Mouse (Mus musculus): ENCODE measurements around the gene Npnt. TPM values are rescaled to one million over a fixed set of nuclear protein-coding genes. Genes with fewer than 3 reads are reported as not detected.

The Npnt gene
- polyA plus RNA-seq (2014; fragmentation: Nextera tagmentation; extraction: Ambion mirVana): 6.4 and 7.6 TPM in 2 replicates

DNA sequence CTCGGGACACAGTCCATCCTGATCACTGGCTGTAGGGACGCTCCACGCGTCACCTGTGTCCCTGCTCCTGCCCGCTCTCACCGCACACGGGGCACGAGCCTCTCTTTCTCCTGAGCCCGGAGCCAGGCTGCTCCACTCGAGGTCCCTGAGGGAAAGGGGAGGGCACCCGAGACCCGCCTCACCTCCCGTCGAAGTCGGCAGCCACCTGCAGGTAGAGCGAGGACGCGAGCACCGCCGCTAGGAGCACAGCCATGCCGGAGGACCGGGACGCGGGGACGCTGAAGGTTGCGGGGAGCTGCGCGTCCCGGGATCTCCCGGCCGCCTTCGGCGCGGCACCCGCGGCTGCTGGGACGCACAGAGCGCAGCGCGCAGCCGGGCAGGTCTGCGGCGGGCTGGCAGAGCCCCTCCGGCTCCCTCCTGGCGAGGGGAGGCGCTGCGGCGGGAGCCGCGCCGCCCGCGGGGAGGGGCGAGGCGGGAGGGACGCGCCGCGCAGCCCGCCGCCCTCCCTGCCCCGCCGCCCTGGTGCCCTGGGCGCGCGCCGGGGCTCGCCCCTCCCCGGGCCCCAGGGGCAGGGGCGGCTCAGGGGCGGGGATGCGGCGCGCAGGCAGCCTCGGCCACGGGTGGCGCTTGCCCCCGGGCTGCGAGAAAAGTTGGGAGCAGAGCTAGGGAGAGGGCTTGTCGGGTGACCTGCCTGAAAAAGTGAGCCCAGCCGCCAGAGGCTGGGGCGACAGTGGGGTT is at the start of gene Npnt:
Npnt (minus strand) TSS at position 501 of the 738 bp plus-strand sequence.
- under 1% methylated on average over 55 of the region's 82 CpGs for WGBS
- peak within 1 kb of the TSS; percentile 100 for H3K4me2 ChIP-seq (ENCODE audit: low read length)
- no peak within 1 kb of the TSS for H3K27ac ChIP-seq (ENCODE audit: low read depth, low read length)
- H3K4me1 ChIP-seq (ENCODE audit: control insufficient read depth, insufficient read depth, low read length): 0 out of 2 replicates have a peak, but pooled peaks cover 4% of the 10 kb centered on the region
- H3K4me3 ChIP-seq (ENCODE audit: low read depth, low read length): peak within 1 kb of the TSS; percentile 62
- DNase-seq (ENCODE audit: low spot score): peak; percentile 73
- peak; percentile 91 for ATAC-seq
- H3K27me3 ChIP-seq (replicated peaks; ENCODE audit: control insufficient read depth, insufficient read depth, low read length): peaks cover 7% of the 10 kb centered on the region; the same call in 1 of the 2 replicates
- H3K9me3 ChIP-seq (replicated peaks; ENCODE audit: control insufficient read depth, low read length): no peaks in the 10 kb centered on the region
- no peaks in the 10 kb centered on the region for H3K36me3 ChIP-seq (ENCODE audit: control insufficient read depth, insufficient read depth, low read length)
- peak within 1 kb of the TSS; percentile 68 for H3K9ac ChIP-seq (ENCODE audit: low read length)

DNA sequence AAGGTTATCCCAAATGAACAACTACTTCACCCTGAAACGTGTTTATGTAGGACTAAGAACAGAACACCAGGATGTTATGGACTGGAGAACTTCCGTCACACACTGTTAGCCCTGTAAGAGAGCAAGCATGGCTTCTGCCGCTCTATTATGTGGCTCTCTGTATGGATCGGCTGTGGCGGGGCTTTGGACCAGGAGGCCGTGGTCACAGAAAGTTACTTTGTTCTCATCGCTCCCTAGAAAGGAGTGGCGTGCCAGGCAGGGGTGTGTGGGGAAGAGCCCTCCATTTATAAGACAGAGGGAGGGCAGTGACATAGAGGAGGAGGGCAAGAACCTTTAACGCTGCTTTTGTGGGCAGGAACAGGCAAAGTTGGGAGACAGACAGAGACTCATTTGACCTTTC is 46.2 kb upstream of the Npnt start:
- Histone ChIP-seq H3K36me3 (ENCODE audit: control insufficient read depth, insufficient read depth, low read length) (no peaks in the 10 kb centered on the region), H3K4me1 (ENCODE audit: control insufficient read depth, insufficient read depth, low read length) (no peaks in the 10 kb centered on the region), H3K4me3 (ENCODE audit: low read depth, low read length) (no peak overlapping the region), H3K9ac (ENCODE audit: low read length) (no peak overlapping the region), H3K4me2 (ENCODE audit: low read length) (no peak overlapping the region), H3K27ac (ENCODE audit: low read depth, low read length) (no peak overlapping the region), H3K9me3 (replicated peaks; ENCODE audit: control insufficient read depth, low read length) (no peaks in the 10 kb centered on the region), H3K27me3 (replicated peaks; ENCODE audit: control insufficient read depth, insufficient read depth, low read length) (no peaks in the 10 kb centered on the region)
- DNase-seq (ENCODE audit: low spot score) (no peak), ATAC-seq (no peak)
- 73% methylated on average over 9 of the region's 9 CpGs for WGBS

DNA sequence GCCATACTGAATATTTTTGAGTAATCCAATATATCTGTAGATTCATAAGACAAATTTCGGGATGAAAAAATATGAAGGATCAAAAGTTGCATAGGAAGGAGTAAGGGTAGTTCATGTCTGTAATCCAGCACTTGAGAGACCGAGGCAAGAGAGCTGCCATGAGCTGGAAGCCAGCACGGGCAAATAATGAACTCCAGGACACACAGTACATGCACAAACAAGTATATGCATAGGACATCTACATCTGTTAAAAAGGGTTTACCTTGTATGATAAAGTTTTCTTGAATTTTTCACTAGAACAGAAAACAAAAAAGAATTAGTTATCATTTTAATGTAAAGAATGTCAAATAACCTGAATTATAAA is 45.8 kb upstream of the Npnt start:
- H3K9ac ChIP-seq (ENCODE audit: low read length): no peak overlapping the region
- H3K9me3 ChIP-seq (replicated peaks; ENCODE audit: control insufficient read depth, low read length): no peaks in the 10 kb centered on the region
- no peak overlapping the region for H3K4me3 ChIP-seq (ENCODE audit: low read depth, low read length)
- H3K4me1 ChIP-seq (ENCODE audit: control insufficient read depth, insufficient read depth, low read length): no peaks in the 10 kb centered on the region
- DNase-seq (ENCODE audit: low spot score) (no peak), ATAC-seq (no peak)
- H3K27me3 ChIP-seq (replicated peaks; ENCODE audit: control insufficient read depth, insufficient read depth, low read length): no peaks in the 10 kb centered on the region
- WGBS: 96% methylated on average over 3 of the region's 3 CpGs
- no peak overlapping the region for H3K27ac ChIP-seq (ENCODE audit: low read depth, low read length)
- H3K4me2 ChIP-seq (ENCODE audit: low read length): no peak overlapping the region
- H3K36me3 ChIP-seq (ENCODE audit: control insufficient read depth, insufficient read depth, low read length): no peaks in the 10 kb centered on the region

DNA sequence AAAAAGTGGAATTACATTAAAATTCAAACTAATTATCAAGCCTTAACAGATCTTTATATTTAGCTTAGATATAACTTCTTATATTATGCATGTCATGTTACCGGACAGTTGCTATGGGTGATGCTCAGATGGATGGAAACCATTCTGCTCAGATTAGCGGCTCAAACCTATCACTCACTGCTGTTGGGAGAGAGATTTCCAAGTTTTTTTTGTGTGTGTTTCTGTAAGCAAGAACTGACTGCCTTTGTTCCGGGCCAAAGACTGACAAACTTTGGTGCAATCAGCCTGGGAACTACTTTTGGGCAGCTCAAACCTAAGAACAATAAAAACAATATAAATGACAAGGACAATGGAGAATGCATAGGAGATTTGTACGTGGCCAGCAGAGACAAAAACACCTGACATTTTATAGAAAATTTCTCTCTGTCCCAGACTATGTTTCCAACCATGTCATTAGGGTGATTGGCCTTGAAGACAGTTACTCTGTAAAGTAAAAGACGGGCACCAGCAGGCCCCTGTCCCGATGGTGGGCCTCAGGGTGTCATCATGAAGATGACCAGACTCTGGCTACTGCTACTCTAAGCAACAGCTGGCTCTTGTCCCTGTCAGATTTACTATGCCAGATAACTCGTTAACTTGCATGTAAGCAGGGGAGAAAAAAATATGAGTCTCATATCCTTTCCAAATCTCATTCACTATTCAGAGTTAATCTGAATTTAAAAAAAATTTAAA is 45.2 kb upstream of the Npnt start:
- 79% methylated on average over 7 of the region's 7 CpGs for whole genome bisulfite sequencing
- no peak overlapping the region for H3K27ac ChIP-seq (ENCODE audit: low read depth, low read length)

DNA sequence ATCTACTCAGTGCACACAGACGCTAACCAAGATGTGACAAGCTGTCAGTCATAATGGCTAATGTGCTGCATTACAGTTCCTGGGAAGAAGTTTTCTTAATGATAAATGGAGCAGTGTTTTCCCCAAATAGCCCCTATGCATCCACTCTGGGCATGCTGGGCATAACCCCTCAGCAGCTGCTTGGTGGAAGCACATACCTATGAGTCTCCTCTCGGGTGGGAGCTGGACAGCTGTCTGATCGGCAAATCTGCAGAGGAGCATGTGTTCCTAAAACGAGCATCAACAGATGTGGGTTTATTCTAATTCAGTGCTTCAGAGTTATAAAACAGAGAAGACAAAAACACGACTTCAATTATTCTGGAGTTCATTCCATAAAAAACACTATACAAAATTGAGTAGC is 36.1 kb upstream of the Npnt start:
- DNase-seq (ENCODE audit: low spot score): no peak
- WGBS: 84% methylated on average over 5 of the region's 5 CpGs
- no peak overlapping the region for H3K9ac ChIP-seq (ENCODE audit: low read length)
- no peaks in the 10 kb centered on the region for H3K9me3 ChIP-seq (replicated peaks; ENCODE audit: control insufficient read depth, low read length)
- H3K27me3 ChIP-seq (replicated peaks; ENCODE audit: control insufficient read depth, insufficient read depth, low read length): no peaks in the 10 kb centered on the region
- 0 out of 2 replicates have a peak, but pooled peaks cover 3% of the 10 kb centered on the region for H3K36me3 ChIP-seq (ENCODE audit: control insufficient read depth, insufficient read depth, low read length)
- no peak overlapping the region for H3K4me3 ChIP-seq (ENCODE audit: low read depth, low read length)
- no peak for ATAC-seq
- H3K27ac ChIP-seq (ENCODE audit: low read depth, low read length): no peak overlapping the region
- no peaks in the 10 kb centered on the region for H3K4me1 ChIP-seq (ENCODE audit: control insufficient read depth, insufficient read depth, low read length)
- H3K4me2 ChIP-seq (ENCODE audit: low read length): no peak overlapping the region

More for the DNA sequence above, 45.2 kb upstream of the Npnt start:
- H3K9me3 ChIP-seq (replicated peaks; ENCODE audit: control insufficient read depth, low read length): no peaks in the 10 kb centered on the region
- DNase-seq (ENCODE audit: low spot score) (no peak), ATAC-seq (no peak)
- no peaks in the 10 kb centered on the region for H3K36me3 ChIP-seq (ENCODE audit: control insufficient read depth, insufficient read depth, low read length)
- no peak overlapping the region for H3K4me2 ChIP-seq (ENCODE audit: low read length)
- H3K27me3 ChIP-seq (replicated peaks; ENCODE audit: control insufficient read depth, insufficient read depth, low read length): no peaks in the 10 kb centered on the region
- H3K4me3 ChIP-seq (ENCODE audit: low read depth, low read length): no peak overlapping the region
- H3K4me1 ChIP-seq (ENCODE audit: control insufficient read depth, insufficient read depth, low read length): no peaks in the 10 kb centered on the region
- no peak overlapping the region for H3K9ac ChIP-seq (ENCODE audit: low read length)

DNA sequence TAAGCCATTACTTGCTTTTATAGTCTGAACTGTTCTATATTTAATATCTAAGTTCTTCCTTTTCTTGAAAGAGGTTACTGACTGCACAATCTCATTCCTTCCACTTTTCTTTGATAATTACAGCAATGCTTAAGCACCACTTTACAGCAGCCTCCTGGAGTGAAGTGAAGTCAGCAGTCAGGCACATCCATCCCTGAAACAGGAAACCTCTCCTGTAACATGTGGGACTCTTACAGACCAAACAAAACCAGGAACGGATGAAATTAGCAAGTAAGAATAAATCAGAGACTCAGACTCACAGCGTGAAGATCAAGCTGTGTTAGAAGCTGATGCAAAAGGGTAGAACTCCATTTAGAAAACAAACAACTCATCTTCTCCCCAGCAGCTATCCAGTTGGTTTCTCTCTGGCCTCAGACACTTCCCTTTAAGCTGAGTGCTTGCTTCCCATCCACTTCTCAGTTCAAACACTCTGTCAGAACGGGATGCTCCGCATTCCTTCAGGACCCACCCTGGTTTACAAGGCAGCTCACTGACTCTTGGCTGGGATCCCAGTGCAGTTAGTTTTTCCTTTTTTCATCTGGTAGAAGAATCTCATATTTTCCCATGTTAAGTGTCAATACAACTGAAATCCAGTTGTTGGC is 33.9 kb upstream of the Npnt start:
- DNase-seq (ENCODE audit: low spot score) (no peak), ATAC-seq (no peak)
- Histone ChIP-seq H3K9me3 (replicated peaks; ENCODE audit: control insufficient read depth, low read length) (no peaks in the 10 kb centered on the region), H3K27me3 (replicated peaks; ENCODE audit: control insufficient read depth, insufficient read depth, low read length) (no peaks in the 10 kb centered on the region), H3K36me3 (ENCODE audit: control insufficient read depth, insufficient read depth, low read length) (0 out of 2 replicates have a peak, but pooled peaks cover 7% of the 10 kb centered on the region), H3K27ac (ENCODE audit: low read depth, low read length) (no peak overlapping the region), H3K4me3 (ENCODE audit: low read depth, low read length) (no peak overlapping the region), H3K4me1 (ENCODE audit: control insufficient read depth, insufficient read depth, low read length) (no peaks in the 10 kb centered on the region), H3K4me2 (ENCODE audit: low read length) (no peak overlapping the region), H3K9ac (ENCODE audit: low read length) (no peak overlapping the region)
- WGBS: 76% methylated on average over 4 of the region's 4 CpGs

DNA sequence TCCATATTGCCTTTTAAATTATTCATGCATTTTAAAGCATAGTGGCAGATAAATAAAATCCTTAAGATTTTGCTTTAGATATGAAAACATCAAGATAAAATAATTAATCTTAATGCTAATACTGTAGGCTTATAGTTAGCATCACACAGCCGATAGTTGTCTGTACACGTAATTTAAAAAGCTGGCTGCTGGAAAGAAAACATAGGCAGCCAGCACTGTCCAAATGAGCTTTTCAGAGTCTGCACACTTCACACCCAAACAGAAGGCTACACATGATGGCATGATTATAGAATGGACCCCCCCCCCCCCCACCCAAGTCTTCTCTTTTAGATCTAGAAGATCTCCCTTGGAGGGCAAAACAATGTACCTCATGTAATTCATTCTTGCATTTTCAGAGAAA is 31.9 kb upstream of the Npnt start:
- Histone ChIP-seq H3K27me3 (replicated peaks; ENCODE audit: control insufficient read depth, insufficient read depth, low read length) (no peaks in the 10 kb centered on the region), H3K4me3 (ENCODE audit: low read depth, low read length) (no peak overlapping the region), H3K4me1 (ENCODE audit: control insufficient read depth, insufficient read depth, low read length) (no peaks in the 10 kb centered on the region), H3K9ac (ENCODE audit: low read length) (no peak overlapping the region), H3K27ac (ENCODE audit: low read depth, low read length) (no peak overlapping the region), H3K4me2 (ENCODE audit: low read length) (no peak overlapping the region), H3K36me3 (ENCODE audit: control insufficient read depth, insufficient read depth, low read length) (0 out of 2 replicates have a peak, but pooled peaks cover 7% of the 10 kb centered on the region), H3K9me3 (replicated peaks; ENCODE audit: control insufficient read depth, low read length) (no peaks in the 10 kb centered on the region)
- ATAC-seq: no peak
- 79% methylated on average over 2 of the region's 2 CpGs for WGBS
- DNase-seq (ENCODE audit: low spot score): no peak

DNA sequence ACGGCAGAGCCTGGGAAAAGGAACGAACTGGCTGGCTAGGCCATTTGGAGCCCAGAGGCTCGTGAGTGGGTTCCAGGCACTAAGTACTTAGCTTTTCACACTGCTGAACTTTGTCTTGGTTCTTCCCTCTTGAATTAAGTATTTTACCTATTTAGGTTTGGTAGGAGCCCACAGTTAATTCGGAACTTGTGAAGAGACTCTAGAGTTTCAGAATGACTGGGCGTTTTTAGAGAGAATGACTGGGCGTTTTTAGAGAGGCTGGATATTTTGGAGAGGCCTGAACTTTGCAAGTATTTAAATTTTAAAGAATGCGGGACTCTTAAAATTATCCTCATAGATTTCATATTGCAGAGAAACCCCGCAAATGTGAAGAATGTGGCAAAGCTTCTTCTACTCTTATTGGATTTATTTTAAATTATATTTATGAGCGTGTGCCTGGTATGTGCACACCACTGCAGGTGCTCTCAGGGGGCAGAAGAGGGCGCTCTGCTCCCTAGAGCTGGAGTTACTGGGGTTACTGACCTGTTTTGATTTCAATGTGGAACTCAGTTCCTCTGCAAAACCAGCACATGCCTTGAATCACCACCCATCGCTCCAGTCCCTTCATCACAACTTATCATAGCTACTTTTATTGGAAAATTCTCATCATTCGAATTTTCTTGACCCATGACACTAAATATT is 29.8 kb upstream of the Npnt start:
- Histone ChIP-seq H3K9ac (ENCODE audit: low read length) (no peak overlapping the region), H3K9me3 (replicated peaks; ENCODE audit: control insufficient read depth, low read length) (no peaks in the 10 kb centered on the region), H3K36me3 (ENCODE audit: control insufficient read depth, insufficient read depth, low read length) (0 out of 2 replicates have a peak, but pooled peaks cover 3% of the 10 kb centered on the region), H3K4me1 (ENCODE audit: control insufficient read depth, insufficient read depth, low read length) (no peaks in the 10 kb centered on the region), H3K4me2 (ENCODE audit: low read length) (no peak overlapping the region), H3K4me3 (ENCODE audit: low read depth, low read length) (no peak overlapping the region), H3K27ac (ENCODE audit: low read depth, low read length) (no peak overlapping the region), H3K27me3 (replicated peaks; ENCODE audit: control insufficient read depth, insufficient read depth, low read length) (no peaks in the 10 kb centered on the region)
- WGBS: 95% methylated on average over 12 of the region's 12 CpGs
- DNase-seq (ENCODE audit: low spot score): no peak
- no peak for ATAC-seq
